Mouse (Mus musculus) mesoderm, embryonic 11.5 days (tissue): ENCODE measurements around the gene Ccdc141.
A peak's percentile ranks its signal among the peaks of the same experiment; 100 is the strongest.

Experiments
- DNase-seq: peaks from one replicate; pipeline ENCODE4 v3.0.0-alpha.2; 2012; ENCODE audit warnings: low read depth, low spot score

Ccdc141 gene

GRCm38 (mm10) chr2:77134906-77135305 lies 35.5 kb downstream of the Ccdc141 start:
- DNase-seq: no peak

DNA sequence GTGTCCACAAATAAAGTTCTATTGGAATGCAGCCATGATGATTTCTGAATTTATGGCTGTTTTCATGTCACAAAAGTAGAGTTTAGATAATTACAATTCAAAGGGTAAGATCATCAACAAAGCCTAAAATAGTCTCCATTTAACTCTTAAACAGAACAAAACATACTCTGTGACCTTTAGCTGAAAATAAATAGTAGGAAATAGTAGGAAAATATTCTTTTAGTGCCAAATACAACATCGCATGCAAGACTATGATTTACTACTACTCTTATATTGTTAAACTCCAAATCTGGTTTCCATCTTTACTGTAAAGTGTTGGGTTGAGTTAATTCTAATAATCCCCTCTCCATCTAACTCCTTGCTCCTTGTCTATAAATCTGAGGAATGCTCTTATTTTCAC lies 37.0 kb downstream of the Ccdc141 start:
- no peak for DNase-seq

GRCm38 (mm10) chr2:77126939-77127338 lies 43.5 kb downstream of the Ccdc141 start:
- DNase-seq: peak; percentile 55

GRCm38 (mm10) chr2:77118102-77118501 lies 52.3 kb downstream of the Ccdc141 start:
- no peak for DNase-seq

DNA sequence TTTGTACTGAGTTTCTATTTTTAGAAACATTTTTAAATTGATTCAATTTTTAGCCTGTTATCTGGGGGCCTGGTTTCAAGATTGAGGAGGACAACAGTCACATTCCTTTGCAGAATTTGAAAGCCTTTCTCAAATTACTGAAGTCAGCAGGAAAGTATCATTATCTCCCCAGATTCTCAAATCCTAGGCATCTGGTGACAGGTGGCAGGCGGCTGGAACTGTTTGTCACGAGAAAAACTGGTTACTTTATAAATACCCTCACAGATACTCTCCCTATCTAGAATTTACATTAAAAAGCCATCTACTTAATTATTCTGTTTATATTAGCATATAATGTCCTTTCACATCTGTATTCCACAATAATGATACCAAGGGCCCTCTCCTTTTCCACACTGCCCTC lies 56.1 kb downstream of the Ccdc141 start:
- no peak for DNase-seq

- DNase-seq: peak; percentile 6
These were observed 56.6 kb downstream of the Ccdc141 start for GRCm38 (mm10) chr2:77113867-77114266.

GRCm38 (mm10) chr2:77113026-77113425 lies 57.4 kb downstream of the Ccdc141 start:
- DNase-seq: no peak

DNA sequence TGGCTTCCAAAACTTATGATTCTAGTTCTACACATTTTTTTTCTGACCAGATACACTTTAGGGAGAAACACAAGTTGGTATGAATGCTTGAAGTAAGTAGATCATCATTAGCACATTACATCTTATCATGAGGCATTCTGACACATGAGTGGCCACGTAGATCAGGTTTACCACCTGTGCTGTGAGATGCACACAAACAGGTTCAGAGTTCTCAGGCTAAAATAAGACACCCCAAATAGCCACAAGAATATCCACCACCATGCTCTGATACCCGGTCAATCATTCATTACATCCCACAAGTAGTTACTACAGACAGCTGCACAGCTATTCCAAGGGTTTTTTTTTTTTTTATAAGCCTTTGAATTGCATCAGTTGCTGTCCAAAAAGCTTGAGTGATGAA lies 59.3 kb downstream of the Ccdc141 start:
- DNase-seq: no peak

DNA sequence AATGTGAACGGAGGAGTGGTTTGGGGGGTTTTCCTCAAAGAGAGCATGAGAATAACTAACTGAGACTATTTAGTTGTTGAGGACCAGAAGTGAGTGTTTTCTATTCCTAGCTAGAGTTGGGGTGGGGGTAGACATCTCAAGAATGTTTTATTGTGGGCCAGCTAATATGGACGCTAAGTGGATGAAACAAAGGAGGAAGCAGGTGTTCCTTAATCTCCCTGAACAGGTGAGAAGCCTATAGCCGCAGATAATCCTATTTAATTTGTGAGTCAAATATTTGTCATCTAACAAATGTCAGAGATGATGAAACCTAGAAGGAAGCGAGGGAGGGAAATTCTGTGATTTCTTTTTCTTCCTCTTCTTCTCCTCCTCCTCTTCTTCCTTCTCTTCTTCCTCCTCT lies 60.1 kb downstream of the Ccdc141 start:
- no peak for DNase-seq

DNA sequence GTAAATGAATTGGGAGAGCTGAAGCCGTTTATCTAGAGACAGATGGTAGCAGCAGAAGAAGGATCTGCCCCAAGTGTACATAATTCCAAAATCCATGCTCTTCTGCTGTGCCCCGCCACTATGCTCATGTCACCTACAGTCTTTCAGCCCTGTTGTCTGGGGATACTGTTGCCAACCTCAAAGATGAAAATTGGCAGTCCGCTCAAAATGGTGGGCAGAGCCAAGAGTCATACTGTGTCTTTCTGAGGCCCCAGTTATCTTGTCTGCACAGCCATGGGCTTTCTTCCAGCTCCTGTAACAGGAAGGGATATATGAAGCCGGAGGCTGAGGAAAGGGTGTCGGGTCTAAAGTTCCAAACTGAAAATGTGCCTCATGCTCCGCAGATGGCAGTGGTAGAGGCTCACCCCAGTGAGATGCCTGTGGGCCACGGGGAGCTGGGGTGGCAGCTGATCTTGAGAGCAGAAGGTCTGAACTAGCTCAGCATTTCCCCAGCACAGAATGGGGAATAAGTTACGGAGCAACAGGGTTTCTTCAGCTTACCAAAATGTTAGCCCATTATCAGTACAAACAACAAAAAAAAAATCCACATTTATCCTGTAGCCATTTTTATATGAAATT lies 60.8 kb downstream of the Ccdc141 start:
- no peak for DNase-seq

GRCm38 (mm10) chr2:77108562-77108961 lies 61.9 kb downstream of the Ccdc141 start:
- DNase-seq: no peak

DNA sequence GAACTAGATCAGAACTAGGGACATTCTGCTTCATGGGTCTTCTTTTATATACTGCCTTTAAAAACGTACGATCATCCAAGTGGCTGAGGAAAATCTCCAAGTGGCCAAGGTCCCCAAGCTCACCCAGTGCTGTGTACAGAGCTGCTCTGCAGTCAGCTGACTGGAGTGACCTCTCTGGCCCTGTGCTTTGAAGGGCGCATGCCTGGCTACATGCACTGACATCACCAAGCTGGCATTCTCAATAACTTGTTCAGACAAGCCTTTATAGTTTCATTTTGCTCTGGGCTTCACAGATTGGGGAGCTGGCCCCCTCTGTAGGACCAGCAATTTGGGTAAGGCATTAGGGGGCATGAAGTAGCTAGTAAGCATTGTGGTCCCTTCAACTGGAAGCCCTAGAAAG lies 64.3 kb downstream of the Ccdc141 start:
- DNase-seq: no peak

DNA sequence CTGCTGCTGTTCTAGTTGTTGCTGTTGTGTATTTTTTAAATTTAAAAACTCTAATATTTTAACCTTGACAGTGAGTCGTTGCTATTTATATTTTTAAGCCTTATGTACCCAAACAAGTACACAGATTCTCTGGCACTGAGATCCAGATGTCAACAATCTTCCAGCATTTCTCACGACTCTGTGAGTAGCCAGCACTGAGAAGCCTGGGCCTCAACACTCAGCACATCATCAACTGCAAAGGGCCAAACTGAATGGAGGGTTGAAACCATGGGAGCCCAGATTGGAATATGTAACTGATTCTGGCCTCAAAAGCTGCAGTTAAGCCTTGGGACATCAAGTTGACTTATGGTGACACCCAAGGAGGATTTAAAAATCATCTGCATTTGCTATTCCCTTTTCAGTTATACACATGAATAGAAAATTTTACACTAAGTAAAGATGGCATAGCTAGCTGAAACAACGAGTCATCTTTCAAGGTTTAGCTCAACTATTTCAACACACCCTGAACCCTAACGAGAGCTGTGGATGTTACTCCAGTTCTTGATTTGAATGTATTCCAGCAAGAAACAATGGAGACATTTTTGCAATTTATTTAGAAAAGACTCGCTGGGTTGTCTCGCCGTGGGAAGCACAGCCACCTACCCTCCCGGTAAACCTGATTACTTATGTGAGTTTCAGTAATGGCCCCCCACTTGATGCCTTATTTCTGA lies 65.3 kb downstream of the Ccdc141 start:
- no peak for DNase-seq

DNA sequence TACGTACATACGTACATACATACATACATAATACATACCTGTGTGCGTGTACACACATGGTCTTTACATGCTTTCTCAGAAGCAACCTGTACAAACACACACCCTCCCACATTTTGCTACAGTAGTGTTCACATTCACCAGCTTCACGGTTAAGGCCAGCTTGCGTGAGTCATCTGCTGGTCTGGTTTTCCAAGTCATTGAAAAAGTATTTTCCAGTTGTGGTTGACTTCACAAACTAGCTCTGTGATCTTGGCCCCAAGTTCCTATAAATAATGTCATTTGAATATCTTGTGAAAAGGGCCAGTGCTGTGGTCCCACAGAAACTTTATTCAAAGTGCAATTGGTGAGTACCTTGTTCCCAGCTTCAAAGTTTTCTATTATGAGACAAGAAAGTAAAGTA lies 67.9 kb downstream of the Ccdc141 start:
- DNase-seq: no peak

GRCm38 (mm10) chr2:77099814-77100213 lies 70.6 kb downstream of the Ccdc141 start:
- DNase-seq: no peak

DNA sequence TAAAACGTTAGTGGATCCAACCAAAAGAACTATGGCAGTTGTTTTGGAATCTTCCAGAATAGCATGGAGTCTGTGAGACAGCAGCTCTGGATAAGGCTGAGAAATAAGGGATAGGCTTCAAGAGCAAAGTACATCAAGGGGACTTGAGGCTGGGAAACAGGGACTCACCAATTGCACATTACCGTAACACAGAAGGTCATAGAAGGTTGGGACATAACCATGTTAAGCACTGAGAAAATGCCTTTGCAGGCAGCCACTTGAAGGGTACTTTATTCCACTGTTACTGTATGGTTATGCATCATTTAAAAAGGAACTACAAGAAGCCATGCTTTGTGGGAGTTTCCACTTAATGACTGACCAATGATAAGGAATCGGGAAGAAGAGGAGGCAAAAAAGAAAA lies 71.7 kb downstream of the Ccdc141 start:
- no peak for DNase-seq

GRCm38 (mm10) chr2:77091749-77092148 lies 78.7 kb downstream of the Ccdc141 start:
- no peak for DNase-seq

- DNase-seq: no peak
These were observed 85.1 kb downstream of the Ccdc141 start for GRCm38 (mm10) chr2:77085313-77085712.

- DNase-seq: no peak
These were observed 85.8 kb downstream of the Ccdc141 start for GRCm38 (mm10) chr2:77084629-77085028.

DNA sequence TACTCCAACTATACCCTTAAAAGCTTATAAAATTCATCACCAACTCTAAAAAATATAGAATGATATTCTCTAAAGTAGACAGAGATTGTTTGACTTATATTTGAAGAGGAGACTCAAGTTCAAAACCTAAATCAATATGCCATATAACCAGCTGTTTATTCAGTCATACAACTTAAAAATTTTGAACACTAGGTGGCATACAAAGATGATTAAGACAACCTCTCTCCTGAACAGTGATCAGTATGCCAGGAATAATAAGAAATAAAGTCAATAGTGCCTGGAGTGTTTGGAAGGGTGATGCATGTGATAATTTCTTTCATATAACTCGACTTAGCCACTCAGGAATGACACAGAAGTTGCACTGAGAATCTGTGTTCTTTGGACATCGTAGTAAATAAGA lies 89.3 kb downstream of the Ccdc141 start:
- DNase-seq: no peak

DNA sequence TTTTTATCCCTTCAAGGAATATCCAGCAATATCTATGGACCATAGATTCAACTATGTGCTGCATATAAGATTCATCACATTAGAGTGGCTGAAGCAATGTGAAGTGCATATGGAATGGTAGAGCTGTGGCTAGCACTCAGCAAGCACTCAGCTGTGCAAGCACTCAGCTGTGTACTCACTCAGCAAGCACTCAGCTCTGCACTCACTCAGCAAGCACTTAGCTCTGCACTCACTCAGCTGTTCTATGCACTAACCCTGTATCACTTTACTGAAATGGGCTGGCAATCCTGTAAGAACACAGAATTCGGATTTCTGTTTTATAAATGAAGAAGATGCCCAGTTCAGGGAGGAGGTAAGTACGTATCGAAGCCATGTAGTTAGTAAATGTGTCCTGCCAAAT lies 89.8 kb downstream of the Ccdc141 start:
- no peak for DNase-seq

DNA sequence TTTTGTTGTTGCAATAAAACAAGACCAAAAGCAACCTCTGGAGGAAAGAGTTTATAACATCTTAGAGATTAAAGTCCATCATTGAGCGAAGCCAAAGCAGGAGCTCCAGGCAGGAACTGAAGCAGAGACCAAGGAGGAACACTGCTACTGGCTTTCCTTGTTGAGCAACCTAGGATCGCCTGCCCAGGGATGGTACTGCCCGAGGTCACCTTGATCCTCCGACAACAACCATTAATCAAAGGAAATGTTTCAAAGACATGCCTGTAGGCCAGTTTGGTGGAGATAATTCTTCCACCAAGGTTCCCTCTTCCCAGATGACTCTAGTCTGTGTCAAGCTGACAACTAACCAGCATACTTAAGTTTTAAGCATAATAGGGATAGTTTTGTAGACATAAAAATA lies 91.7 kb downstream of the Ccdc141 start:
- DNase-seq: no peak

GRCm38 (mm10) chr2:77074373-77074772 lies 96.1 kb downstream of the Ccdc141 start:
- no peak for DNase-seq

DNA sequence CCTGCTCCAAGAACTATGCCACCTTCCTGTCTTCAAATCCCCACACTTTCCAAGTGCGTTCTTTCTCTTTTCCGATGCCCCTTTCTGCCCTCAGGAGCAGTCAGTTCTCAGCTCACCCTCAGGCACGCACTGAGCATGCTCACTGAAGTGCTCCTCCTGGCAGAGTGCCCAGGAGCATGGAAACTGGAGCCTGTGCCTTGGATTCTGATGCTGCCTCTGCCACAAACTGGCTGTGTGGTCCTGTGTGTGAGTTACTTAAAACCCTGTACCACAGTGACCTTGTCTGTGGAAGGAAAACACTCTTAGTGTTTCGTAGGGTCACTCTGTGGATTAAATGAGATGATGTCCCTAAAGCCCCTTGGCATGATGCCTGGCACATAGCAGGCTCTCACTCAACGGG lies 96.5 kb downstream of the Ccdc141 start:
- DNase-seq: no peak
